In genomic region chr1:82285461-82286189, GRCm38 (mm10) we compare ENCODE assay signal across 10 mouse cellular contexts. TPM values are rescaled to one million over a fixed set of nuclear protein-coding genes. Genes with fewer than 3 reads are reported as not detected.
DNase-seq lines count a peak whose midpoint lies in the region; ATAC-seq lines count a peak whose summit lies in the region.
"Had no signal": no experiment of that assay in that cellular context is flagged by ENCODE, and none has a peak within 500 bp of the region (broad histone marks: within the 10 kb centered on the region; RNA-seq: fewer than 3 reads in every experiment).

No protein-coding gene starts in this region.

- peak overlapping the region; percentile 73 for H3K4me2 ChIP-seq in kidney, embryonic 15.5 days
- H3K4me2 ChIP-seq in embryonic facial prominence, embryonic 14.5 days (ENCODE audit: low read depth, low read length): peak overlapping the region; percentile 57
- H3K4me2 ChIP-seq in intestine, embryonic 15.5 days (replicated peaks): peak overlapping the region; percentile 86
- peak overlapping the region; percentile 85 for H3K4me2 ChIP-seq in neural tube, embryonic 13.5 days

- peak overlapping the region; percentile 26; the same call in 1 of the 2 replicates for H3K9ac ChIP-seq in kidney, embryonic 15.5 days
- peak overlapping the region; percentile 69 for H3K9ac ChIP-seq in embryonic facial prominence, embryonic 14.5 days (ENCODE audit: low read depth, low read length)
- peak overlapping the region; percentile 40 for H3K9ac ChIP-seq in intestine, embryonic 15.5 days
- H3K9ac ChIP-seq in neural tube, embryonic 13.5 days: peak overlapping the region; percentile 76

- peaks cover 11% of the 10 kb centered on the region; the same call in 1 of the 2 replicates for H3K27me3 ChIP-seq in kidney, embryonic 15.5 days
- H3K27me3 ChIP-seq in embryonic facial prominence, embryonic 14.5 days (replicated peaks; ENCODE audit: control insufficient read depth, insufficient read depth, low read length): no peaks in the 10 kb centered on the region
- H3K27me3 ChIP-seq in intestine, embryonic 15.5 days (replicated peaks): 0 out of 2 replicates have a peak, but pooled peaks cover 8% of the 10 kb centered on the region
- no peaks in the 10 kb centered on the region for H3K27me3 ChIP-seq in neural tube, embryonic 13.5 days

- DNase-seq in kidney, adult 11 months: no peak
- DNase-seq in embryonic facial prominence, embryonic 14.5 days (ENCODE audit: low spot score): peak; percentile 33
- no peak for DNase-seq in frontal cortex, postnatal 25 days (ENCODE audit: low spot score in 2 of 2)
- no peak for DNase-seq in adrenal gland, adult 18-20 months (ENCODE audit: low spot score in 2 of 2)
- DNase-seq in urinary bladder, postnatal 14 days (ENCODE audit: low spot score): no peak
- DNase-seq: right cerebral cortex, postnatal 14 days had no signal

- ATAC-seq in kidney, embryonic 15.5 days (replicated peaks; ENCODE audit: low FRiP score): no peak
- no peak for ATAC-seq in embryonic facial prominence, embryonic 14.5 days (ENCODE audit: low read depth)
- ATAC-seq in intestine, embryonic 15.5 days: no peak
- no peak for ATAC-seq in neural tube, embryonic 13.5 days (ENCODE audit: low read depth)

- no peaks in the 10 kb centered on the region for H3K9me3 ChIP-seq in kidney, embryonic 15.5 days (replicated peaks)
- no peaks in the 10 kb centered on the region for H3K9me3 ChIP-seq in embryonic facial prominence, embryonic 14.5 days (ENCODE audit: control insufficient read depth, low read length)
- H3K9me3 ChIP-seq in intestine, embryonic 15.5 days: no peaks in the 10 kb centered on the region
- H3K9me3 ChIP-seq in neural tube, embryonic 13.5 days: no peaks in the 10 kb centered on the region

- WGBS in kidney, embryonic 15.5 days: 39% methylated on average over 5 of the region's 5 CpGs
- WGBS in embryonic facial prominence, embryonic 14.5 days: 26% methylated on average over 5 of the region's 5 CpGs
- 30% methylated on average over 5 of the region's 5 CpGs for WGBS in intestine, embryonic 15.5 days
- 6% methylated on average over 5 of the region's 5 CpGs for WGBS in neural tube, embryonic 13.5 days

- 0 out of 2 replicates have a peak overlapping the region, but pooled peaks have one; percentile 22 for H3K27ac ChIP-seq in kidney, embryonic 15.5 days
- peak overlapping the region; percentile 90 for H3K27ac ChIP-seq in embryonic facial prominence, embryonic 14.5 days (replicated peaks; ENCODE audit: low read depth, low read length)
- no peak overlapping the region for H3K27ac ChIP-seq in intestine, embryonic 15.5 days
- H3K27ac ChIP-seq in neural tube, embryonic 13.5 days (replicated peaks): peak overlapping the region; percentile 64

- H3K36me3 ChIP-seq in kidney, embryonic 15.5 days: peaks cover 18% of the 10 kb centered on the region
- peaks cover 25% of the 10 kb centered on the region; the same call in 1 of the 2 replicates for H3K36me3 ChIP-seq in embryonic facial prominence, embryonic 14.5 days (ENCODE audit: control insufficient read depth, insufficient read depth, low read length)
- H3K36me3 ChIP-seq in intestine, embryonic 15.5 days: no peaks in the 10 kb centered on the region
- H3K36me3 ChIP-seq in neural tube, embryonic 13.5 days: peaks cover 15% of the 10 kb centered on the region

- H3K4me3 ChIP-seq in kidney, embryonic 15.5 days (replicated peaks): peak overlapping the region; percentile 40
- peak overlapping the region; percentile 83 for H3K4me3 ChIP-seq in embryonic facial prominence, embryonic 14.5 days (ENCODE audit: low read depth, low read length)
- H3K4me3 ChIP-seq in intestine, embryonic 15.5 days (replicated peaks): peak overlapping the region; percentile 31
- H3K4me3 ChIP-seq in neural tube, embryonic 13.5 days: peak overlapping the region; percentile 69

- H3K4me1 ChIP-seq in kidney, embryonic 15.5 days: peaks cover 56% of the 10 kb centered on the region
- peaks cover 38% of the 10 kb centered on the region for H3K4me1 ChIP-seq in embryonic facial prominence, embryonic 14.5 days (ENCODE audit: control insufficient read depth, insufficient read depth, low read length)
- peaks cover 31% of the 10 kb centered on the region for H3K4me1 ChIP-seq in intestine, embryonic 15.5 days (replicated peaks)
- H3K4me1 ChIP-seq in neural tube, embryonic 13.5 days (replicated peaks): peaks cover 77% of the 10 kb centered on the region

RNA-seq across cellular contexts. Expression of gene Irs1, which starts 5.6 kb away (rescaled TPM):
- polyA plus RNA-seq in kidney, embryonic 15.5 days (2015; fragmentation: Nextera tagmentation; extraction: Ambion mirVana): 4.1 and 4.3 TPM in 2 replicates
- polyA plus RNA-seq in embryonic facial prominence, embryonic 14.5 days (2014; fragmentation: Nextera tagmentation; extraction: Ambion mirVana): 14.8 and 16.1 TPM in 2 replicates
- 2.7 and 3.3 TPM in 2 replicates for polyA plus RNA-seq in intestine, embryonic 15.5 days (2015; fragmentation: Nextera tagmentation; extraction: Ambion mirVana)
- 7.1 and 8.2 TPM in 2 replicates for polyA plus RNA-seq in neural tube, embryonic 13.5 days (2015; fragmentation: Nextera tagmentation; extraction: Ambion mirVana)
- total RNA-seq in adrenal gland, adult 18-20 months (2021): 10 to 100 TPM; 11.0 to 11.8 TPM

RNA-seq across cellular contexts. Expression of gene Rhbdd1, which starts 30.6 kb away (rescaled TPM):
- polyA plus RNA-seq in kidney, embryonic 15.5 days (2015; fragmentation: Nextera tagmentation; extraction: Ambion mirVana): 9.4 and 9.8 TPM in 2 replicates
- polyA plus RNA-seq in embryonic facial prominence, embryonic 14.5 days (2014; fragmentation: Nextera tagmentation; extraction: Ambion mirVana): 6.7 and 6.8 TPM in 2 replicates
- polyA plus RNA-seq in intestine, embryonic 15.5 days (2015; fragmentation: Nextera tagmentation; extraction: Ambion mirVana): 9.8 and 10.2 TPM in 2 replicates
- polyA plus RNA-seq in neural tube, embryonic 13.5 days (2015; fragmentation: Nextera tagmentation; extraction: Ambion mirVana): 4.1 and 5.4 TPM in 2 replicates
- 10 to 100 TPM; 22.7 to 35.3 TPM for total RNA-seq in adrenal gland, adult 18-20 months (2021)

RNA-seq across cellular contexts. Expression of gene Gm9747, which starts 52.7 kb away (rescaled TPM):
- polyA plus RNA-seq in kidney, embryonic 15.5 days (2015; fragmentation: Nextera tagmentation; extraction: Ambion mirVana): 11.4 and 11.9 TPM in 2 replicates
- 53.6 and 55.0 TPM in 2 replicates for polyA plus RNA-seq in embryonic facial prominence, embryonic 14.5 days (2014; fragmentation: Nextera tagmentation; extraction: Ambion mirVana)
- 8.6 and 9.2 TPM in 2 replicates for polyA plus RNA-seq in intestine, embryonic 15.5 days (2015; fragmentation: Nextera tagmentation; extraction: Ambion mirVana)
- polyA plus RNA-seq in neural tube, embryonic 13.5 days (2015; fragmentation: Nextera tagmentation; extraction: Ambion mirVana): 22.1 and 26.1 TPM in 2 replicates
- total RNA-seq in adrenal gland, adult 18-20 months (2021): not detected
- total RNA-seq: heart, postnatal 10 days had no signal

Comparison
In these comparisons a context has a peak if more than half of its experiments do, and no peak if none do; other contexts are left out.
1. H3K4me3 ChIP-seq: peak in every context shown above with its lines; median percentile 83 in embryonic facial prominence, embryonic 14.5 days; 69 in neural tube, embryonic 13.5 days; 40 in kidney, embryonic 15.5 days; 31 in intestine, embryonic 15.5 days.
2. H3K9ac ChIP-seq: peak in every context shown above with its lines; median percentile 76 in neural tube, embryonic 13.5 days; 69 in embryonic facial prominence, embryonic 14.5 days; 40 in intestine, embryonic 15.5 days; 26 in kidney, embryonic 15.5 days.